ENCODE assay signal across 8 mouse cellular contexts in the genomic region with DNA sequence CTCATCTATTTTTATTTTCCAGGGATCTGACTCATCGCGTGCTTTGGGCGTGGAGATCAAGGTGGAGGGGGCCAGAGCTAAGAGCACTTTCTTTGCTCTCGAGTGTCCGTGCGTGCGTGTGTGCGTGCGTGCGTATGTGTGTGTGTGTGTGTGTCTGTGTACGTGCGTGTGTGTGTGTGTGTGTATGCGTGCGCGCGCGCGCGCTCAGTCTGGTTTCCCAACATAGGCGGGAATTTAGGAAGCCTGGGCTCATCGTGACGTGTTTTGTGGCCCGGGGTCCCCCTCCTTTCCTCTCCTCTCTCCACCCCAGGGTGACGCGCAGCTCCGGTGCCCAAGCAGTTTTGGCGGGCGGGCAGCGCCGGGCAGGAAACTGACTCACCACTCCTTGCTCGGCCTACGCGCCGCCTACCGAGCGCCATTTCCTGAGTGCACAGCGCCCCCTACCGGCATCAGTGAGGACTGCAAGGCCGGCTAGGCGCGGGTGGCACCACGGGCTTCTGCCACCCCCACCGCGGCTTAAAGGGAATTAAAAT. TPM values are rescaled to one million over a fixed set of nuclear protein-coding genes. Genes with fewer than 3 reads are reported as not detected.
A peak's percentile ranks its signal among the peaks of the same experiment; 100 is the strongest.
DNase-seq lines count a peak whose midpoint lies in the region; ATAC-seq lines count a peak whose summit lies in the region.

No protein-coding gene starts in this region.

- DNase-seq in adrenal gland, adult (ENCODE audit: inconsistent age in 2 of 2, low spot score in 1 of 2): peak; percentile 97 to 99
- DNase-seq in embryo, embryonic 10 days (ENCODE audit: low spot score): peak; percentile 91
- DNase-seq in gastrocnemius, postnatal 10 days: peak; percentile 97
- peak; percentile 94 to 98 for DNase-seq in left cerebral cortex, adult 9 months (ENCODE audit: low spot score in 2 of 2)
- DNase-seq in right cerebral cortex, adult 2 months (ENCODE audit: low spot score in 2 of 2): peak; percentile 98
- DNase-seq in urinary bladder, postnatal 10 days (ENCODE audit: low spot score): peak; percentile 93

- peak; percentile 91 for ATAC-seq in inflammation-experienced regulatory T-cells, adult 6 months

- H3K4me1 ChIP-seq in megakaryocyte, embryonic 14.5 days: peaks cover 72% of the 10 kb centered on the region

- H3K36me3 ChIP-seq in megakaryocyte, embryonic 14.5 days (replicated peaks; ENCODE audit: low read length): peaks cover 50% of the 10 kb centered on the region

- no peaks in the 10 kb centered on the region for H3K27me3 ChIP-seq in megakaryocyte, embryonic 14.5 days (replicated peaks)

- peak overlapping the region; percentile 100 for H3K4me3 ChIP-seq in megakaryocyte, embryonic 14.5 days (replicated peaks)

- no peaks in the 10 kb centered on the region for H3K9me3 ChIP-seq in megakaryocyte, embryonic 14.5 days

RNA-seq across cellular contexts. Expression of a gene that starts 4.5 kb away (rescaled TPM):
- total RNA-seq in gastrocnemius, postnatal 10 days (2021): 10 to 100 TPM; 43.0 to 46.3 TPM
- 10 to 100 TPM in 1 of 3 experiments, 1 to 10 TPM in 2; 1.7 to 57.4 (median 2.5) TPM for polyA plus RNA-seq in inflammation-experienced regulatory T-cells, adult 6 months (2017; shearing (Covaris generic))
- polyA plus RNA-seq in megakaryocyte, embryonic 14.5 days (2012; ENCODE audit: insufficient read depth, low replicate concordance): 228 and 253 TPM in 2 replicates

RNA-seq across cellular contexts. Expression of a gene that starts 18.7 kb away (rescaled TPM):
- 1 to 10 TPM in 1 of 2 experiments, under 1 TPM in 1; 0.68 to 1.6 TPM for total RNA-seq in gastrocnemius, postnatal 10 days (2021)
- polyA plus RNA-seq in inflammation-experienced regulatory T-cells, adult 6 months (2017; shearing (Covaris generic)): not detected
- polyA plus RNA-seq in megakaryocyte, embryonic 14.5 days (2012; ENCODE audit: insufficient read depth, low replicate concordance): 3.4 and 22.3 TPM in 2 replicates

Comparison
In these comparisons a context has a peak if more than half of its experiments do, and no peak if none do; other contexts are left out.
1. Peak in every context shown above with its lines: DNase-seq, ATAC-seq and H3K4me3 ChIP-seq.